Mouse (Mus musculus): ENCODE results near the gene Atp1b2. TPM values are rescaled to one million over a fixed set of nuclear protein-coding genes. Genes with fewer than 3 reads are reported as not detected.
"Not testable (repeated sequence)": the region's sequence is repeated elsewhere in the genome, so short reads cannot be mapped to it uniquely, and the experiment has no call there.

Atp1b2 gene
- polyA plus RNA-seq, 1 experiment from 2014 or later, result 76.2 TPM

DNA sequence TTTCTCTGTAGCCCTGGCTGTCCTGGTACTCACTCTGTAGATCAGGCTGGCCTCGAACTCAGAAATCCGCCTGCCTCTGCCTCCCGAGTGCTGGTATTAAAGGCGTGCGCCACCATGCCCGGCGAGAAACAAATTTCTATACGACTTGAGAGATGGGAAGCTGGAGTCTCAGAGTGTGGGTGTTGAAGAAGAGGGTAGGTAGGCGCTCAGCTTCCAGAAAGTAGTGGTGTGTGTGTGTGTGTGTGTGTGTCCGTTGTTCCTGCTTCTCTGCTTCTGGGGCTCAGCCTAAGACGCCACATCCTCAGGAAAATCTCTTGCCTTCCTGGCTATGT lies 8.5 kb upstream of the Atp1b2 start:
- not testable (repeated sequence) for H3K9ac ChIP-seq (ENCODE audit: low read depth, low read length); H3K27me3 ChIP-seq (replicated peaks; ENCODE audit: control insufficient read depth, insufficient read depth, low read length); H3K36me3 ChIP-seq (ENCODE audit: control insufficient read depth, insufficient read depth, low read length); ATAC-seq (replicated peaks; ENCODE audit: low FRiP score); DNase-seq (ENCODE audit: low spot score); H3K27ac ChIP-seq (ENCODE audit: low read depth, low read length); H3K9me3 ChIP-seq (ENCODE audit: control insufficient read depth, low read length)
- Histone ChIP-seq H3K4me1 (replicated peaks; ENCODE audit: control insufficient read depth, insufficient read depth, low read length) (peaks cover 27% of the 10 kb centered on the region), H3K4me2 (peak overlapping the region; percentile 83), H3K4me3 (ENCODE audit: low read depth, low read length) (peak overlapping the region; percentile 43)
- 49% methylated on average over 11 of the region's 11 CpGs for WGBS

DNA sequence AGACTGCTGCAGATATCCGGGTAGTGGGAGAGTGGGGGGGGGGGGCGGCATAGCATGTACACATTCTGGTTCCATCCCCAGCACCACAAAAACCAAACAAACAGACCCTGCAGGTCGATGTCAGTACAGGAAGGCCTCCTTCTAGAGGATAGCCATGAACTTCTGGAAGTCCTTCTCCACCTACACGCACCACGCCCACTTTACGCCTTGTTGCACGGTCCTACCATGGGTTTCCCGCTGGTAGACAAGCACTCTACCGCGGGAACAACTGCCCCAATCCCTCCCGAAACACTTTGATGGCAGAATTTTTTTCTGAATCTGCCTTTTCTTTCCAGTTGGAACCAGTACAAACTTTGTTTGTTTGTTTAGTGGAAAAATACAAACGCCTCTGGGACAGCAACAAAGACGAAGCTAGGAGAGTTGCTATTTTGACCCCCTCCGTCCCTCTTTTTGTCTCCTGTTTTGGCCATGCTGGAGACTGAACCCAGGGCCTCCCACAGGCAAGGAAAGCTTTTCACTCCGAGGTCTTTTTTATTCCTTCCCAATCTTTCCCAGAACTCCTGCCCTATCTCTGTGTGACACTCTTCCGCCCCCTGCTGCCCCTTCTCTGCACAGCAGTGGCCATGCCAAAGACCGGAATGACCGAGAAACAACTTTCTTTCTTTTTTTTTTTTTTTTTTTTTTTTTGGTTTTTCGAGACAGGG lies 8.0 kb upstream of the Atp1b2 start:
- ATAC-seq (replicated peaks; ENCODE audit: low FRiP score) (peak; percentile 55; the same call in 1 of the 2 replicates), DNase-seq (ENCODE audit: low spot score) (peak; percentile 77)
- Histone ChIP-seq H3K36me3 (ENCODE audit: control insufficient read depth, insufficient read depth, low read length) (no peaks in the 10 kb centered on the region), H3K27ac (ENCODE audit: low read depth, low read length) (no peak overlapping the region), H3K27me3 (replicated peaks; ENCODE audit: control insufficient read depth, insufficient read depth, low read length) (no peaks in the 10 kb centered on the region), H3K9me3 (ENCODE audit: control insufficient read depth, low read length) (no peaks in the 10 kb centered on the region), H3K4me1 (replicated peaks; ENCODE audit: control insufficient read depth, insufficient read depth, low read length) (peaks cover 32% of the 10 kb centered on the region), H3K4me2 (peak overlapping the region; percentile 83), H3K9ac (ENCODE audit: low read depth, low read length) (peak overlapping the region; percentile 63), H3K4me3 (ENCODE audit: low read depth, low read length) (peak overlapping the region; percentile 43)
- 10% methylated on average over 19 of the region's 19 CpGs for WGBS

DNA sequence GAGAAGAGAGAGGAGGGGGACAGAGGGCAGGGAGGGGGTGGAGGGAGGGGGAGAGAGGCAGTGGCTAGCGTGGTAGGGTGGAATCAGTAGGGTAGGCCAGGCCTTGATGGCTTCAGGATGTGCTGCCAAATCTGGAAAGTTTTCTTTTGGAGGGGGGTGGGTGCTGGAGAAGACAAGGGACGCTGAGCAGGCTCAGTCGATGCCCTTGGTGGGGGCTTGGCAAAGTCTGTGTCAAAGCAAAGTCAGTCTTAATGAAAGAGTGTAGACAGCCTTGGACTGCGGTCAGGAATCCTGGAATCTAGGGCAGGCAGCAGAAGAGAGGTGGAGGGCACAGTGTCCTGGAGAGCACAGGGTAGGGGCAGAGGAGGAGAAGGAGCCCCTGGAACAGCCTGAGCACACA lies 5.2 kb upstream of the Atp1b2 start:
- H3K4me3 ChIP-seq (ENCODE audit: low read depth, low read length), result no peak overlapping the region
- no peaks in the 10 kb centered on the region for H3K27me3 ChIP-seq (replicated peaks; ENCODE audit: control insufficient read depth, insufficient read depth, low read length)
- H3K27ac ChIP-seq (ENCODE audit: low read depth, low read length), result no peak overlapping the region
- H3K4me1 ChIP-seq (replicated peaks; ENCODE audit: control insufficient read depth, insufficient read depth, low read length), result peaks cover 38% of the 10 kb centered on the region
- H3K9me3 ChIP-seq (ENCODE audit: control insufficient read depth, low read length), result no peaks in the 10 kb centered on the region
- no peak for DNase-seq (ENCODE audit: low spot score)
- H3K36me3 ChIP-seq (ENCODE audit: control insufficient read depth, insufficient read depth, low read length), result no peaks in the 10 kb centered on the region
- no peak for ATAC-seq (replicated peaks; ENCODE audit: low FRiP score)
- no peak overlapping the region for H3K9ac ChIP-seq (ENCODE audit: low read depth, low read length)
- H3K4me2 ChIP-seq, result no peak overlapping the region
- 68% methylated on average over 4 of the region's 4 CpGs for WGBS

DNA sequence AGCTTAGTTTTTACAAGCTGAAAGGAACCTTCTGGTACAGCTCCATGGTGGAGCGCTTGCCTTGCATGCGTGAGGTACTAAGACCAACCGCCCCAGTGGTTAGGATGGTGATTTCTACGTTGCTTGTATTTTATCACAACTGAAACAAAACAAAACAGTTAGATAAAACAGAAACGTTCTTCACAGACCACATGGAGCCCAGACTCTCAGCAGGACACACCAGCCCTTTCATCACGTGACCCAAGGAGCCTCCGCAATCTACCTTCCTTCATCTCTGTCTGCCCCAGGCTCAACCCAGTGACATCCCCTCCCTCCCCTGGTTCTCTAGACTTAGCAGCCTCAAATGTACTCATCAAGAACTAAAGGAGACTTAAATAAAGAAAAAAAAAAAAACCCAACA lies 3.7 kb upstream of the Atp1b2 start:
- Histone ChIP-seq H3K27ac (ENCODE audit: low read depth, low read length) (peak overlapping the region; percentile 95), H3K36me3 (ENCODE audit: control insufficient read depth, insufficient read depth, low read length) (no peaks in the 10 kb centered on the region), H3K4me2 (peak overlapping the region; percentile 49), H3K4me1 (replicated peaks; ENCODE audit: control insufficient read depth, insufficient read depth, low read length) (peaks cover 43% of the 10 kb centered on the region), H3K9me3 (ENCODE audit: control insufficient read depth, low read length) (no peaks in the 10 kb centered on the region), H3K27me3 (replicated peaks; ENCODE audit: control insufficient read depth, insufficient read depth, low read length) (no peaks in the 10 kb centered on the region), H3K9ac (ENCODE audit: low read depth, low read length) (peak overlapping the region; percentile 46), H3K4me3 (ENCODE audit: low read depth, low read length) (no peak overlapping the region)
- DNase-seq (ENCODE audit: low spot score) (no peak), ATAC-seq (replicated peaks; ENCODE audit: low FRiP score) (peak; percentile 51)
- 30% methylated on average over 7 of the region's 7 CpGs for WGBS

DNA sequence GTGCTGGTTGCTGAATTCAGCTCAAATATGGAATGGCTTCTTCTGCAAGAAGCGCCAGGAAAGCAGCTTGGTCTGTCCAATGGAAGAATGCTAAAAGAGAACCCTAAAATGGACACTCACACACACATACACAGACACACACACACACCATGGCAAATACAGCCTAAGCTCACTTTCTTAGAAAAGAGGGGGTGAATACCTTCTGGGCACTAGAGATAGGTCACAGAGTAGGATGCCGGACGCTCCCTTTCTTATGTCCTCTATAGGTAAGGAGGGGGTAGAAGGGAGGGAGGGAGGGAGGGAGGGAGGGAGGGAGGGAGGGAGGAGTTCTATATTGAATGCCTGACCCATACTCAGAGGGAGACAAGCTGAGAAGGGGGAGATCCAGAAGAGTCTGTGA lies 2.8 kb upstream of the Atp1b2 start:
- Histone ChIP-seq H3K27me3 (replicated peaks; ENCODE audit: control insufficient read depth, insufficient read depth, low read length) (no peaks in the 10 kb centered on the region; the same call in 1 of the 2 replicates), H3K9ac (ENCODE audit: low read depth, low read length) (no peak overlapping the region), H3K36me3 (ENCODE audit: control insufficient read depth, insufficient read depth, low read length) (no peaks in the 10 kb centered on the region), H3K4me3 (ENCODE audit: low read depth, low read length) (no peak overlapping the region), H3K27ac (ENCODE audit: low read depth, low read length) (peak overlapping the region; percentile 95), H3K4me2 (no peak overlapping the region; the same call in 1 of the 2 replicates), H3K4me1 (replicated peaks; ENCODE audit: control insufficient read depth, insufficient read depth, low read length) (peaks cover 49% of the 10 kb centered on the region), H3K9me3 (ENCODE audit: control insufficient read depth, low read length) (no peaks in the 10 kb centered on the region)
- ATAC-seq (replicated peaks; ENCODE audit: low FRiP score) (peak; percentile 46), DNase-seq (ENCODE audit: low spot score) (no peak)
- 59% methylated on average over 3 of the region's 3 CpGs for WGBS

DNA sequence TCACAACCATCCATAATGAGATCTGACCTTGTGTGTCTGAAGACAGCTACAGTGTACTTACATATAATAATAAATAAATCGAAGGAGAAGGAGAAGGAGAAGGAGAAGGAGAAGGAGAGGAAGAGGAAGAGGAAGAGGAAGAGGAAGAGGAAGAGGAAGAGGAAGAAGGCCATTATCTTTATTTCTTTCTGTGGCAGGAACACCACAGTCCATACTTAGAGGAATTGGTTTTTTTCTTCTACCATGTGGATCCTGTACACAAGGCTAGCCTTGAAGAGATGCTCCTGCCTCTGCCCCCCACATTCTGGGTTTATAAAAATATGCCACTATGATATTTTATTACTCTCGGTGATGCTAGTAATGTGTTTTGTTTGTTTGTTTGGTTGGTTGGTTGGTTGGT lies 1.1 kb upstream of the Atp1b2 start:
- Histone ChIP-seq H3K9me3 (ENCODE audit: control insufficient read depth, low read length) (no peaks in the 10 kb centered on the region), H3K4me3 (ENCODE audit: low read depth, low read length) (no peak overlapping the region), H3K4me2 (no peak overlapping the region), H3K27ac (ENCODE audit: low read depth, low read length) (no peak overlapping the region), H3K4me1 (replicated peaks; ENCODE audit: control insufficient read depth, insufficient read depth, low read length) (peaks cover 55% of the 10 kb centered on the region), H3K27me3 (replicated peaks; ENCODE audit: control insufficient read depth, insufficient read depth, low read length) (no peaks in the 10 kb centered on the region; the same call in 1 of the 2 replicates), H3K36me3 (ENCODE audit: control insufficient read depth, insufficient read depth, low read length) (no peaks in the 10 kb centered on the region), H3K9ac (ENCODE audit: low read depth, low read length) (no peak overlapping the region)
- DNase-seq (ENCODE audit: low spot score) (no peak), ATAC-seq (replicated peaks; ENCODE audit: low FRiP score) (no peak)
- WGBS, result 74% methylated on average over 2 of the region's 2 CpGs

DNA sequence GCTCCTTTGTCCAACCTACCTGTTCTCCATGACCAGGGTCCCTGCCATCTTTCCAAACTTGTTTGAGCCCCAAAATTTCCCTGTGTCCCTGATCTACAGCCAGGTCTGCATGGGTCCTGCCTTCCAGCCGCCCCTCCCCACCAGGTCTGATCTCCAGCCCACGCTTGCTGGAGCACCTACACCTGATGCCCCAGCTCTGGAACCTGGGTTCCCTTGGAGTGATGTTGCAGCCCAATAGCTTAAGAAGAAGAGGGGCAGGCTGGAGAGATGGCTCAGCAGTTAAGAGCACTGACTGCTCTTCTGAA lies 701 bp upstream of the Atp1b2 start:
- H3K9ac ChIP-seq (ENCODE audit: low read depth, low read length), result peak overlapping the region; percentile 69
- no peaks in the 10 kb centered on the region for H3K36me3 ChIP-seq (ENCODE audit: control insufficient read depth, insufficient read depth, low read length)
- DNase-seq (ENCODE audit: low spot score) (no peak), ATAC-seq (replicated peaks; ENCODE audit: low FRiP score) (no peak)
- H3K27me3 ChIP-seq (replicated peaks; ENCODE audit: control insufficient read depth, insufficient read depth, low read length), result no peaks in the 10 kb centered on the region; the same call in 1 of the 2 replicates
- H3K4me2 ChIP-seq, result peak overlapping the region; percentile 99
- H3K27ac ChIP-seq (ENCODE audit: low read depth, low read length), result peak overlapping the region; percentile 85
- WGBS, result 49% methylated on average over 2 of the region's 2 CpGs
- peak overlapping the region; percentile 82 for H3K4me3 ChIP-seq (ENCODE audit: low read depth, low read length)
- H3K4me1 ChIP-seq (replicated peaks; ENCODE audit: control insufficient read depth, insufficient read depth, low read length), result peaks cover 59% of the 10 kb centered on the region
- H3K9me3 ChIP-seq (ENCODE audit: control insufficient read depth, low read length), result no peaks in the 10 kb centered on the region

DNA sequence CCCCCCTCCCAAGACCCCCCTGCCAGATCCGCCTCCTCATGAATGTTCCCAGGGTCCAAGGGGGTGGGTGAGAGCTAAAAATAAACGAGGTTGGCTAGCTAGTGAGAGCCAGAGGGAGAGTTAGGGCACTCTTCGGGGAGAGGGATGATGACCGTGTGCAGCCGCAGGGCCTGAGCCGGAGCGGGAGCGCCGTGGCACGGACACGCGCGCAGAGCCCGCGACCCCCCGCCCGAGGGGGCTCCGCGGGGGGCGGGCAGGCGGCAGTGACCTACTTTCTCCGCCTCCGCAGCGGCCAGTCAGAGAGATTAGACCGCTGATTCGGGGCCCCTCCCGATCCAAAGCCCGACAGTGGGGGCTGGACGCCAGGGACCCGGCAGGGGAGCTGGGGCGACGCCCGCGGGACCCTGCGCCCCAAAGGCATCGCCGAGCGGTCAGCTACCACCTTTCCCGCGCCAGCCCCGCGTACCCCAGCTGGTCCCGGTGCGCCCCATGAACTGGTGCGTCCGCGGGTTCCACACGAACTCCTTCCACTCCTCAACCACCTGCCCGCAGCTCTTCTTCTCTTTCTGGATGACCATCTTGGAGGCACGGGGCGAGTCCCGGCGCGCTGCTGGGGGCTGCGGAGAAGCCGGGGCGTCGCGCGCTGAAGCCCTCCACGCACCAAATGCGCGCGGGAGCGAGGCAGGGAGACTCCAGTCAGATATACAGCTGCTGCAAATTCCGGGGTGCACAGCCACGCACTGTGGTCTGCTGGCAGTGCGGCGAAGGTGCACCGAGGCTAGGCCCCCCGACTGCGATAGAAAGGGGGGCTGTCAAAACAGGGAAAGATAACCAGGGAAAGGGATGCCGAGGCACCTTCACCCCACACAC lies 712 bp downstream of the Atp1b2 start:
- no peaks in the 10 kb centered on the region for H3K9me3 ChIP-seq (ENCODE audit: control insufficient read depth, low read length)
- H3K4me3 ChIP-seq (ENCODE audit: low read depth, low read length), result peak overlapping the region; percentile 82
- no peaks in the 10 kb centered on the region; the same call in 1 of the 2 replicates for H3K27me3 ChIP-seq (replicated peaks; ENCODE audit: control insufficient read depth, insufficient read depth, low read length)
- DNase-seq (ENCODE audit: low spot score), result no peak
- H3K4me2 ChIP-seq, result peak overlapping the region; percentile 99
- WGBS, result 1% methylated on average over 73 of the region's 73 CpGs
- peak; percentile 7; the same call in 1 of the 2 replicates for ATAC-seq (replicated peaks; ENCODE audit: low FRiP score)
- H3K36me3 ChIP-seq (ENCODE audit: control insufficient read depth, insufficient read depth, low read length), result peaks cover 3% of the 10 kb centered on the region; the same call in 1 of the 2 replicates
- peak overlapping the region; percentile 82 for H3K27ac ChIP-seq (ENCODE audit: low read depth, low read length)
- peaks cover 67% of the 10 kb centered on the region for H3K4me1 ChIP-seq (replicated peaks; ENCODE audit: control insufficient read depth, insufficient read depth, low read length)
- H3K9ac ChIP-seq (ENCODE audit: low read depth, low read length), result peak overlapping the region; percentile 74
